Mouse (Mus musculus) erythroblast, embryonic 14.5 days (primary cell): ENCODE results near the gene Ptdss2.

Experiments
- GATA1 ChIP-seq: IDR thresholded peaks from 2 replicates; pipeline ENCODE4 v1.6.1; 2012; ENCODE audit warnings: low read length, inconsistent platforms, mixed read lengths
- TAL1 ChIP-seq: IDR thresholded peaks from 3 replicates; pipeline ENCODE4 v1.6.1; 2012; ENCODE audit warnings: low read length, inconsistent platforms, mixed read lengths

GRCm38 (mm10) chr7:141167901-141168517, 45.8 kb downstream of the Ptdss2 start:
- TF ChIP-seq TAL1 (no peak), GATA1 (no peak)
